In the genomic region with DNA sequence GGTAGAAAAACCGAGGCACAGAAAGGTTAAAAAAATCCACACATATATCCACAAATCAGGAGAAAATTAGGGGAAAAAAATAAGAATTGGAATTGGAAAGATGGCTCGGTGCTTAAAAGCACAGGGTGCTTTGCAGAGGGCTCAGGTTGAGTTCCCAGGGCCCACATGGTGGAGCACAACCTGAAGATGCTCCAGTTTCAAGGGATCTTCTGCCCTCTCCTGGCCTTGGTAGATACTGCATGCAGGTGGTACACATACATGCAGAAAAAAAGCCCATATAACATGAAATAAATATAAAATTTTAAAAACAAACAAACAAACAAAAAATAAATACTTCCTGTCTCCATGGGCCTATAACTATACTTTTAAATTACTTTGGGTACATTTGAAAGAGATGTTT, we compare ENCODE assay signal across 2 mouse cellular contexts.
TF ChIP-seq lines count a peak whose summit lies in the region.

No protein-coding gene starts in this region.

TF ChIP-seq in CH12.LX, 34 proteins besides CTCF, POLR2A, EP300 and RAD21:
- TF ChIP-seq BHLHE40 (IDR thresholded peaks at IDR 0.05; ENCODE audit: low read depth, low read length) = no peak
- peak; percentile 2; the same call in 1 of the 2 replicates for TF ChIP-seq SMC3 (IDR thresholded peaks at IDR 0.05; ENCODE audit: low read depth, low read length)

TF ChIP-seq in MEL, 35 proteins besides CTCF, POLR2A, EP300 and RAD21:
- TF ChIP-seq NELFE (IDR thresholded peaks at IDR 0.05; ENCODE audit: low read depth, low read length) = no peak
- TF ChIP-seq ELF1 (IDR thresholded peaks at IDR 0.05; ENCODE audit: low read depth, low read length) = no peak
- TF ChIP-seq MAX (IDR thresholded peaks at IDR 0.05; ENCODE audit: low read length) = no peak
- TF ChIP-seq MYB (IDR thresholded peaks at IDR 0.05; ENCODE audit: low read depth, low read length) = no peak
- TF ChIP-seq SIN3A (IDR thresholded peaks at IDR 0.05; ENCODE audit: low read length) = no peak
- no peak for TF ChIP-seq ZNF384 (IDR thresholded peaks at IDR 0.05; ENCODE audit: low read depth, low read length)
